Mouse (Mus musculus): ENCODE results near the gene Vrtn.

DNA sequence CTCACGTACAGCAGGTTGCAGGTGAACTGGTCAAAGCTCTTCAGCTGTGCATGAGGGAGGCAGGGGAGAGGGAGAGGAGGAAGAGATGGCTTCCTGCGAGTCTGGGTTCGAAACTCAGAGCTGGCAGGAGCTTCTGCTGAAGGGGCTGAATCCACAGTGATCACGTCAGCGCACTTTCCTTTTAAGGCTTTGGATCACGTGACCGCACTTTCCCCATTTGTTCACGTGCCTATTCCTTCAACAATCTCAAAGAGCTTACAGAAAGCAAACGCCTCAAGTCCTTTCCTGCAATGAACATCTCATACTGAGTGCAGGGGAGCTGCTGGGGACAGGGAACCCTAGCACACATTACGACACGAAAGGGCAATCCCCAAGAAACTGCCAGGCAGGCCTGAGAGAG is 26.8 kb upstream of the Vrtn start:
- no peak for TF ChIP-seq TAL1 (IDR thresholded peaks at IDR 0.05; ENCODE audit: low read length)
- TF ChIP-seq CTCF (IDR thresholded peaks at IDR 0.05 in 2 of 3, conservative IDR thresholded peaks at IDR 0.05 in 1 of 3; ENCODE audit: control insufficient read depth in 1 of 3, insufficient read depth in 1 of 3, low read depth in 2 of 3, low read length in 3 of 3, poor library complexity in 1 of 3, severe bottlenecking in 1 of 3): no peak
- TF ChIP-seq HCFC1 (IDR thresholded peaks at IDR 0.05; ENCODE audit: low read depth, low read length): no peak
- no peak for TF ChIP-seq POLR2A (IDR thresholded peaks at IDR 0.05; ENCODE audit: control insufficient read depth in 1 of 2, insufficient read depth in 1 of 2, low read depth in 1 of 2, low read length in 2 of 2, poor library complexity in 1 of 2)
- no peak for TF ChIP-seq EP300 (IDR thresholded peaks at IDR 0.05; ENCODE audit: low read depth in 1 of 2, low read length in 2 of 2)
- no peak for TF ChIP-seq MAFK (IDR thresholded peaks at IDR 0.05; ENCODE audit: borderline replicate concordance, low read depth, low read length)

Measured in MEL (cell line).